Mouse (Mus musculus) gastrocnemius, adult 8-10 months (tissue): ENCODE results near the gene Cep290. TPM values are rescaled to one million over a fixed set of nuclear protein-coding genes. Genes with fewer than 3 reads are reported as not detected.

Experiments used
- DNase-seq, 2 experiments: peaks; one replicate each; pipeline ENCODE4 v3.0.0; 2022; ENCODE audit warnings: low spot score in 2 of 2
- total RNA-seq, 4 experiments: library from RNA; stranded (reverse); gene quantifications; 2 replicates each; pipeline ENCODE4 v1.2.4; 2022

Cep290 gene
- total RNA-seq, 4 experiments from 2014 or later = 2.9 to 4.3 (median 3.8) TPM

DNA sequence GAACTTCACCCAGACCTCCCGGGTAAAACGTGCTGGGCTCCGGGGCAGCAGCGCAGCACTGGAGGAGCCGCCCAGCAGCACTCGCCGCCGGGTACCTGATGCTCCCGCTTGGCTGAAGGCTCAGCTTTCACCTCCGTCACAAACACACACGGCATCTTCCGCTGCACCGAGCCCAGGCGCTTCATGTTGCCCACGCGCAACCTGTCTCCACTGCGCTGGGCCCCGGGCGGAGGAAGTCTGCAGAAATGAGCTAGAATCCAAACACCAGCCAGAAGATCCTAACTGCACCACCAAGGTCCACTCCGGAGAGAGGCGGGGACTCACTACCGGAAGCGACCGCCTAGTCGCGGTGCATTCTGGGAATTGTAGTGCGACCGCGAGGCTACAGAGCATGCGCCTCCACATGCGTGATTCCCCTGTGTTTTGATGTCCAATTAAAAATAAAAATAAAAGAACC lies 101.6 kb downstream of the Cep290 start:
- peak; percentile 63 to 72 for DNase-seq

DNA sequence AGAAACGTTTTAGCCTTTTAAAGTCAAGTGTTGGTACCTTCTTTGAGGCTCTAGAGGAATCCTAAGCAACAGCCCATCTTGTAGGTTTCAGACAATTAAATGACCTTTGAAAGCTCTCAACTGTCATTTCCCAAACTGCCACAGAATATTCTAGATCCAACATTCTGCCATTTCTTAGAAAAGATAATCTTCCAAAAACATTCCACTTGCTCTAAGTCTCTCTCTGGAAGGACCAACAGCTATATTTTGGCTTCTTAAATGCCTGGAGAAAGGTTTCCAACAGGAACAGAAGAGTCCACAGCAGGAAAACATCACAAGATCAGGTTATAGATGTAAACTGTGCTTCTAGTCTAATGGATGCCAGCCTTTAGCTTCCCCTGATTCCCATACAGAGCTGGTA lies 103.0 kb downstream of the Cep290 start, which contains the start of the genes 4930430F08Rik and 1700017N19Rik:
Gene 4930430F08Rik (minus strand): TSS at position 101 of the 400 bp plus-strand sequence.
Gene 1700017N19Rik (plus strand): TSS at position 162 of the 400 bp plus-strand sequence.
- DNase-seq = no peak

- no peak for DNase-seq
These were observed 111.0 kb downstream of the Cep290 start for GRCm38 (mm10) chr10:100598339-100598738.

DNA sequence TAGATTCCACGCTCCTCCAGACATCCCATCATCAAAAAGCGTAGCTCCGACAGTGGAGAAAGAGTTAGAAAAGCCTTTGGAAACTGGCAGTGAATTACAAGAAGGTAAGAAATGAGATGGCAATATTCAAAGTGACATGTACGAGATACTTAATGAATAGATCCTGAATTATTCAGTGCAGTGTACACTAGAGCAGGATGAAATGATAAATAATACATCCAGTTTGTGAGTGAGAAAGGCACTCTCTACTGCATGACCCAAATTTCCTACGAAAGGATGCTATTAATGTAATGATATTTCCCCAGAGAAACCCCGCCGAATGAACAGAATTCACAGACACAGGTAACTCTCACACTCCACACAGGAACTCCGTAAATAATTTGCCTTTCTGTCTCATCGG lies 116.2 kb downstream of the Cep290 start:
- DNase-seq = no peak

DNA sequence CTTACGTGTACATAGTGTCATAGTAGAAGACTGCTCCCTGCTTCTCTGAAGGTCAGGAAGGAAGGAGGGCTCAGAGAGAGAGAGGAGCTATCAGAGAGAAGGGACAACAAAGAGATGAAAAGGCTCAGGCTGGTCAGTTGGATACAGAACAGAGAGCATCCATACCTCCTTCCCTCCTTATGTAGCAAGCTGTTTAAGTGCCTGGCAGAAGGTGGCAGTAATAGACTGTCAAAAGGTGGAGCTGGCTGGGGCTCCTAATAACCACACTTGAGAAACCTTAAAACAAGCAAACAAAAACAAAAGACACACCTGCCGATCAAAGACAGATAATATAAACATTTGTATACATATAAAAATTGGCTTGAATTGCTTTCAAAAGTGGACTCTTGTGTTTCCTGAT lies 116.9 kb downstream of the Cep290 start:
- DNase-seq = no peak

- DNase-seq = no peak
These were observed 130.0 kb downstream of the Cep290 start for GRCm38 (mm10) chr10:100617233-100617903.

GRCm38 (mm10) chr10:100619474-100619873 lies 132.1 kb downstream of the Cep290 start:
- DNase-seq = no peak

DNA sequence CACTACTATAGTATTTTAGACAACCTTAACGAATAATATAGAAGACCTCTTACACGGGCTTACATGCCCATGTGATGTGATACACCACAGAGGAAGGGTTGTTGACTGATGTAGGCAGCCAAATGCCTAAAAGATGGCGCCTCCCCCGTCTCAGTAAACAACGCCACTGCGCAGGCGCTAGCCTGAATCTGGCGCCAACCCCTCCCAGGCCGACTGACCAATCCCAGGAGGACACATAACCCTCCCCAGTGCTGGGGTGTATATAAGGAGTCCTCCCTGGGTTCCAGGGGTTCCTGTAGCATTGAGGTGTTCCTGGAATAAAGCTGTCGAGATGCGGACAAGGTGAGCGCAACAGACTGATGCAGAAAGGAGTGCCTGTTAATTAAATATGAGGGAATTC lies 132.7 kb downstream of the Cep290 start:
- DNase-seq = no peak

DNA sequence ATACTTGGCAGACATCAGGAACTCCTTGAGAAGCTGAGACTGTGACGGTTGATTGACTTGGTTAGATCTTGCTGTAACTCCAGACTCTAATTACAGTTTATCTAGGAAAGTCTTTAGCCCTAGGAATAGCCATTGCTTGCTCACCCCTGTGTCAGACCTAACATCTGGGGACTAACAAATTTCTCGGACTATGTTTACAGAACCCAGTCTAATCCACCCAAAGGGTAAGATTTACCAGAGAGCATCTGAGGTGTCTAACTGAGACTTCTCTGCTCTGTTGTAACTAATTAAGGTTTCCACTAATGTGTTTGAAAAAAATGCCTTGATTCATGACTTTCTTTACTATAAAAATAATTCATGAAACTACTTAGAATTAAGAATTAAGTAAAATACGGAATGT lies 135.1 kb downstream of the Cep290 start:
- no peak for DNase-seq

Other genes starting within 250 kb of the Cep290 start
- gene Gm4301, start 151.9 kb upstream of the Cep290 start, total RNA-seq = not detected
- not detected for gene Gm4302, start 146.7 kb upstream of the Cep290 start, total RNA-seq
- not detected for gene Gm4303, start 141.6 kb upstream of the Cep290 start, total RNA-seq
- not detected for gene Gm4305, start 136.5 kb upstream of the Cep290 start, total RNA-seq
- gene Gm4307, start 126.2 kb upstream of the Cep290 start, total RNA-seq = not detected
- gene Gm4312, start 105.0 kb upstream of the Cep290 start, total RNA-seq = not detected
- 10 to 100 TPM in 1 of 4 experiments, 1 to 10 TPM in 3; 8.9 to 10.9 (median 9.7) TPM for gene Tmtc3, start 208 bp upstream of the Cep290 start, total RNA-seq
- 1 to 10 TPM; 7.9 to 8.7 (median 8.2) TPM for gene 4930430F08Rik, start 102.9 kb downstream of the Cep290 start, total RNA-seq
- not detected for gene 1700017N19Rik, start 102.9 kb downstream of the Cep290 start, total RNA-seq